Mouse (Mus musculus) embryonic facial prominence, embryonic 10.5 days (tissue): Measurements from ENCODE around the gene Pitpnc1. TPM values are rescaled to one million over a fixed set of nuclear protein-coding genes. Genes with fewer than 3 reads are reported as not detected.

ENCODE experiments used
- DNase-seq: peaks from one replicate; pipeline ENCODE4 v3.0.0-alpha.2; 2017; ENCODE audit warnings: low spot score
- H3K27ac ChIP-seq: fragments of 300-500 bp; sonication (generic); replicated peaks from 2 replicates; pipeline ENCODE4 v1.5.1; 2016; ENCODE audit warnings: mild to moderate bottlenecking
- H3K27me3 ChIP-seq: fragments of 300-500 bp; sonication (generic); replicated peaks from 2 replicates; pipeline ENCODE4 v1.6.1; 2016; ENCODE audit warnings: low read depth, mild to moderate bottlenecking; ENCODE audit not compliant: poor library complexity, severe bottlenecking
- H3K36me3 ChIP-seq: fragments of 300-500 bp; sonication (generic); replicated peaks from 2 replicates; pipeline ENCODE4 v1.6.1; 2016; ENCODE audit warnings: mild to moderate bottlenecking, moderate library complexity
- H3K4me1 ChIP-seq: fragments of 300-500 bp; sonication (generic); 2 replicates; pipeline ENCODE4 v1.6.1; 2016
- H3K4me3 ChIP-seq: fragments of 300-500 bp; sonication (generic); 2 replicates; pipeline ENCODE4 v1.5.1; 2016; ENCODE audit warnings: mild to moderate bottlenecking, moderate library complexity
- H3K9me3 ChIP-seq: fragments of 300-500 bp; sonication (generic); 2 replicates; pipeline ENCODE4 v1.6.1; 2016; ENCODE audit warnings: mild to moderate bottlenecking
- WGBS: fragments of 180-500 bp; shearing (Covaris S2); methylation state at CpG from one replicate; pipeline ENCODE4 v1.1.7; 2016; 5-methylcytosine and 5-hydroxymethylcytosine counted together
- polyA plus RNA-seq: library from polyadenylated mRNA; unstranded; fragments of >200 nt; fragmentation: Nextera tagmentation; extraction: Ambion mirVana; gene quantifications from 2 replicates; pipeline ENCODE4 v1.2.1, GENCODE M21; 2016

The Pitpnc1 gene
- polyA plus RNA-seq, 1 experiment from 2014 or later: 42.5 TPM

DNA sequence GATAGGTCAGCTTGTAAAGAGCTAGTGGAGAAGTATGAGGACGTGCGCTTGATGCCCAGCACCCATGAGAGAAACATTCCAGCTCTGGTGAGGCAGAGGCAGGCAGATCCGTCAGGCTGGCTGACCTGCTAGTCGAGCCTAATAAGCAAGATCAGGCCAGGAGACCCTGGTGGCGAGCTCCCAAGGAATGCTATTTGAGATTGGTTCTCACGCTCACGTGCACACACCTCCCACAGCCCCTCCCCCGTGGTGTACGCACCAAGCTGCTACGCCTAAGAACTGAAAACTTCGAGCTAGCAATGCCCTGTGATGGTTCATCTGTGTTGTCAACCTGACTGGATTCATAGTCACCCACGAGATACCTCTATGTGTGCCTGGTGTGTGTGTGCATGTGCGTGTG, 148.3 kb downstream of the Pitpnc1 start:
- Histone ChIP-seq H3K9me3 (no peaks in the 10 kb centered on the region), H3K4me1 (peaks cover 20% of the 10 kb centered on the region), H3K27ac (no peak overlapping the region), H3K27me3 (no peaks in the 10 kb centered on the region), H3K36me3 (peaks cover 60% of the 10 kb centered on the region), H3K4me3 (no peak overlapping the region)
- WGBS: 95% methylated on average over 13 of the region's 13 CpGs
- DNase-seq: no peak

DNA sequence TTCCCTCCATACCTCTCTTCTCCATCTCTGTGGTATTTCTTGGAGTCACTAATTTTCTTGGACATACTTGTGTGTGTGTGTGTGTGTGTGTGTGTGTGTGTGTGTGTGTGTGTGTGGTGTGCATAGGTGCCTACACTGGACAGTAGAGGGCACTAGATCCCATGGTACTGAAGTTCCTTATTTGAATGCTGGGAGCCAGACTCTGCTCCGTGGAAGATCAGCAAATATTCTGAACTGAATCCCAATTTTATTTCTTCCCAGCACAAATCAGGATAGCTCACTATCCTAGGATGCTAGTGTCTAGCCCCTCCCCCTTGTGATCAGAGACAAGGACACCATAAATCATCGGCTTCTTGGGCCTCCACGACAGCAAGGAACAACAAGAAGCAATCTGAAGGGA, 148.7 kb downstream of the Pitpnc1 start:
- no peak overlapping the region for H3K27ac ChIP-seq
- no peaks in the 10 kb centered on the region for H3K27me3 ChIP-seq
- H3K9me3 ChIP-seq: no peaks in the 10 kb centered on the region
- H3K4me1 ChIP-seq: peaks cover 20% of the 10 kb centered on the region
- 94% methylated on average over 3 of the region's 3 CpGs for WGBS
- no peak overlapping the region for H3K4me3 ChIP-seq
- DNase-seq: no peak
- H3K36me3 ChIP-seq: peaks cover 56% of the 10 kb centered on the region

DNA sequence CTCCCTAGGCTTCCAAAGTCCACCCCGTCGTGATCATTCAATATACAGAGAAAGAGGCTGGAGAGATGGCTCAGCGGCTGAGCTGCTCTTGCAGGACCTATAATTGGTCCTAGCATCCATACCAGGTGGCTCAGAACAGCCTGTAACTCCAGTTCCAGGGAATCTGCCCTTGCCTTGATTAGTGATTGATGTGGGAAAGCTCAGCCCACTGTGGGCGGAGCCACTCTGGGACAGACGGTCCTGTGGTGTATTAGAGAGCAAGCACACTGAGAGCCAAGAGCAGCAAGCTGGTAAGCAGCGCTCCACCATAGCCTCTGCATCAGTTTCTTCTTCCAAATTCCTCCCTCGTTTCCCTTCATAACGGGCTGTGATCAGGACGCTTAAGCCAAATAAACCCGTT, 150.6 kb downstream of the Pitpnc1 start:
- Histone ChIP-seq H3K4me1 (peaks cover 16% of the 10 kb centered on the region), H3K36me3 (peaks cover 59% of the 10 kb centered on the region), H3K27me3 (no peaks in the 10 kb centered on the region), H3K9me3 (no peaks in the 10 kb centered on the region), H3K4me3 (no peak overlapping the region), H3K27ac (no peak overlapping the region)
- WGBS: 56% methylated on average over 10 of the region's 10 CpGs
- DNase-seq: peak; percentile 21

DNA sequence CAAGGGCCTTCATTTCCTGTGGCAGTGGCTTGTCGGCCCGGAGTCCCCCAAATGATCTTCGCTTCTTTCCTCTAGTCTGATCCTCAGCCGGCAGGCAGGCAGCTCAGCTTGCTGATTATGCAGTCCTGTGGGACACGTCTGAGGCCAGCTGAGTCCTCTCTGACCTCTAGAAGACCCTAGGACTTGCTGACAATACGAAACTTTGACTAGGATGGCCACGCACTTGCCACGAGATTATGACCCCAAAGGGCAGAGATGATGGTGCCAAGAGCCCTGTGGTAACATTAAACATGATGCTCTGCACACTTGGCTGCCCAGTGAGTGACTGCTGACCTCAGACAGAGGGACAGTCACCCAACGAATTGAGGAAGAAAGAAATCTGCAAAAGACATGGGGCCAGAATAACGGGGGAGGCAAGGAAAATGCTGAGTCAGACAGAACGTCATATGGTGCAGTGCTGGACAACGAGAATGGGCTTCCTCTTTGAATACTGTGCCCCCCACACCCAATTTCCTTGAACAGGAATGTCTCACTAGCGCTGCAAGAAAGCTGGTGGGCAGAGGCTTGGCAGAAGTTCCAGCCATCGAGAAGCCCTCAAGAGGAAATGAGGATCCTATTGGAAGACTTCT, 152.7 kb downstream of the Pitpnc1 start:
- 71% methylated on average over 14 of the region's 14 CpGs for WGBS
- Histone ChIP-seq H3K9me3 (no peaks in the 10 kb centered on the region), H3K4me3 (no peak overlapping the region), H3K36me3 (peaks cover 73% of the 10 kb centered on the region), H3K4me1 (peaks cover 16% of the 10 kb centered on the region), H3K27ac (no peak overlapping the region), H3K27me3 (no peaks in the 10 kb centered on the region)
- no peak for DNase-seq

DNA sequence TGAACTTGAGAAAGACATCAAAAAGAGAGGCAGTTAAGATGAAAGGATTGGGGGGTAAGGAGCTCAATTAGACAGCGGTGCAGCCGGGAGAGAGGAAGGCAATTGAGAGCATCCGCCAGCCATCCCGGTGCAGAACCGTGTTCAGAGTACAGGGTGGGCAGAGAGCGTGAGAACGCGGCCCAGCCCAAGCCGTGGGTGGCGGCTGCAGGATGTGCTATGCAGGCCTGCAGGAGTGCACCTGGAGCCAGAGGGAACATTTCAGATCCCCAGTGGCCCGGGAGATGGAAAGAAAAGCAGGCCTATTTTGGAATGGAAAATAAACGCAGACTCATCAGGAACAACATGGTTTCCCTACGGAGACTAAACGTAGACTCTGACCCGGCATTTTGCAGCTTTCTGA, 155.0 kb downstream of the Pitpnc1 start:
- DNase-seq: no peak
- no peak overlapping the region for H3K4me3 ChIP-seq
- peaks cover 16% of the 10 kb centered on the region for H3K4me1 ChIP-seq
- WGBS: 85% methylated on average over 15 of the region's 15 CpGs
- no peak overlapping the region for H3K27ac ChIP-seq
- peaks cover 59% of the 10 kb centered on the region for H3K36me3 ChIP-seq
- no peaks in the 10 kb centered on the region for H3K9me3 ChIP-seq
- H3K27me3 ChIP-seq: no peaks in the 10 kb centered on the region

DNA sequence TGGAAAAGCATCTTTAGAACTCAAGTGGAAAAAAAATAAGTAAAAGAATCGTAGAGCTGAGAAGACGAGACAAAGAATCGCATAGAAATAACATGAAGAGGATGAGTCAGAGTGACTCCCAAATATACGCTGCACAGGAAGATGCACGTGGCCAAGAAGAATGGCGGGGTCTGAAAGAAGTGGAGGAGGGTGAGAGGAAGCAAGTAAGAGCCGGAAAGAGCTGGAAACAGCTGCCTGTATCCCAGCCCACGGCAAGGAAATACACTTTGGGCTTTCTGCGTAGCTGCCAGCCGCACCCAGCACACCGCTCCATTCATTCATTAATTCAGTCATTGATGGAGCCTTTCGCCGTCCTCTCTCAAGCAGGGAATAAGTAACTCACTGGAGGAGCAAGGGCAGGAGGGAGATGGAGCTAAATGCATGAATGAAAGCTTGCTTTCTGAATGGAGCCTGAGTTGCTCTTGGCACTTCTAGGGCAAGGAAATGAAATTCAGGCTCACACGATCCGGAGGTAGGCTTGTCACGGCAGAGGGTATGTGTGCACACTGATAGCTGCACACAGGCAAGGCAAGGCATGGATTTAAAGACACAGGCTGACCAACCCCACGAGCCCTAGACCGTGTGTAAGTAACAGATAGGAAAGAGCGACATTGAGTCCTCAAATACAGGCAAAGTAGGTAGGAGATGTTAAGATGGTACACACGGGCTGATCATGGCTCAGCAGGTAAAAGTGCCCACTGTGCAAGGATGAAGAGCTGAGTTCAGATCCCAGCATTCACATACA, 160.0 kb downstream of the Pitpnc1 start:
- DNase-seq: no peak
- H3K27me3 ChIP-seq: no peaks in the 10 kb centered on the region
- H3K4me1 ChIP-seq: peaks cover 9% of the 10 kb centered on the region
- H3K27ac ChIP-seq: no peak overlapping the region
- H3K4me3 ChIP-seq: no peak overlapping the region
- H3K9me3 ChIP-seq: 0 out of 2 replicates have a peak, but pooled peaks cover 5% of the 10 kb centered on the region
- H3K36me3 ChIP-seq: peaks cover 45% of the 10 kb centered on the region
- 87% methylated on average over 20 of the region's 20 CpGs for WGBS

DNA sequence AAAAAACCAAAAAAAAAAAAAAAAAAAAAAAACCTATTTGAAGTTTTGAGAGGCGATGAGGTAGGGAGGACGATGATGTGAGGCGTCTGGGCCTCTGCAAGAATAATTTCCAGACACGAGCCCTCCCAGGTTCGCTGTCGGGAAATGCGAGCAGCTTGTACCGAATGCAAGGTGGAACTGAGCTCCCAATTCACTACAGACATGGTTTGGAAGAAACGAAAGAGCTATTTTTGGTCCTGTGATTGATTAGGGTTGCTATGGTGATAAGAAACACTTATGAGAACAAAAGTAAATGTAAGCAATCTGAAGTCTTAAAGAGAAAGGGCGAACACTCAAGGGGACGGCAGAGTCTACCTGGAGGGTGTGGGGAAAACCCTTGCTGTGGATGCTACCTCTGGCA, 164.3 kb downstream of the Pitpnc1 start:
- Histone ChIP-seq H3K4me1 (peaks cover 4% of the 10 kb centered on the region), H3K27ac (no peak overlapping the region), H3K36me3 (peaks cover 53% of the 10 kb centered on the region), H3K9me3 (0 out of 2 replicates have a peak, but pooled peaks cover 5% of the 10 kb centered on the region), H3K27me3 (no peaks in the 10 kb centered on the region), H3K4me3 (no peak overlapping the region)
- WGBS: 74% methylated on average over 11 of the region's 11 CpGs
- DNase-seq: no peak

DNA sequence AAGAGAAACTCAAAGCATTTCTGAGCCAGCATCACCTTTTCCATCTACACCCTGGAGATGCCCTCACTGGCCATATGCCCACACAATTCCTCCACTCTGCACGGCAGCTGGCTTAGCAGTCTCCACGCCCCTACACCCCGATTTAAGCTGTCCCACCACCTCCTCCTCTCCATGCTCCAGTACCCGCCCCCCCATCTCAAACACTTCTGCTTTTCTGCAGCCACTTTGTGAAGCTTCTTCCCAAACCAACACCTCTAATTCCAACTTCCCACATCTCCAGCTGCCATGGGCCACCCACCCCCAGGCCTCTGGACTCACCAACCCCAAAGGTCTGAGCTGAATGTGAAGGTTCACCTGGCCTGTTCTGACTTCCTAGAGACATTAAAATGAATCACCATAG, 168.4 kb downstream of the Pitpnc1 start:
- no peak overlapping the region for H3K4me3 ChIP-seq
- H3K27ac ChIP-seq: no peak overlapping the region
- no peaks in the 10 kb centered on the region for H3K27me3 ChIP-seq
- 89% methylated on average over 4 of the region's 4 CpGs for WGBS
- peaks cover 4% of the 10 kb centered on the region for H3K4me1 ChIP-seq
- peaks cover 51% of the 10 kb centered on the region for H3K36me3 ChIP-seq
- H3K9me3 ChIP-seq: peaks cover 8% of the 10 kb centered on the region; the same call in 1 of the 2 replicates
- no peak for DNase-seq

DNA sequence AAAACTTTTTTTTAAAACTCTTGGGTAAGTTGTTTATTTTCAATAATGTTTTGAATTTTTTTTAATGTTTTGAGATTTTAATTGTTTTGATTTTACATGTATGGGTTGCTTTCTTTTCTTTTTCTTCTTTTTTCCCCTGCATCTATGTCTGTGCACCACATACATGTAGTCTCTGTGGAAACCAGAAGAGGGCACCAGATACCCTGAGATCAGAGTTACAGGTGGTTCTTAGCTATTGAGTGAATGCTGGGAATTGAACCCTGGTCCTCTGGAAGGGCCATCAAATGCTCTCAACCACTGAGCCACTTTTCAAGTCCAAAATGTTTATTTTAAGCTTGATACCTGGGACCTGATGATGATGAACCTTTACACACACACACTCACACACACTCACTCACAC, 170.3 kb downstream of the Pitpnc1 start:
- H3K27me3 ChIP-seq: no peaks in the 10 kb centered on the region
- no peaks in the 10 kb centered on the region for H3K4me1 ChIP-seq
- H3K27ac ChIP-seq: no peak overlapping the region
- peaks cover 58% of the 10 kb centered on the region for H3K36me3 ChIP-seq
- H3K9me3 ChIP-seq: peaks cover 8% of the 10 kb centered on the region; the same call in 1 of the 2 replicates
- H3K4me3 ChIP-seq: no peak overlapping the region
- no peak for DNase-seq

DNA sequence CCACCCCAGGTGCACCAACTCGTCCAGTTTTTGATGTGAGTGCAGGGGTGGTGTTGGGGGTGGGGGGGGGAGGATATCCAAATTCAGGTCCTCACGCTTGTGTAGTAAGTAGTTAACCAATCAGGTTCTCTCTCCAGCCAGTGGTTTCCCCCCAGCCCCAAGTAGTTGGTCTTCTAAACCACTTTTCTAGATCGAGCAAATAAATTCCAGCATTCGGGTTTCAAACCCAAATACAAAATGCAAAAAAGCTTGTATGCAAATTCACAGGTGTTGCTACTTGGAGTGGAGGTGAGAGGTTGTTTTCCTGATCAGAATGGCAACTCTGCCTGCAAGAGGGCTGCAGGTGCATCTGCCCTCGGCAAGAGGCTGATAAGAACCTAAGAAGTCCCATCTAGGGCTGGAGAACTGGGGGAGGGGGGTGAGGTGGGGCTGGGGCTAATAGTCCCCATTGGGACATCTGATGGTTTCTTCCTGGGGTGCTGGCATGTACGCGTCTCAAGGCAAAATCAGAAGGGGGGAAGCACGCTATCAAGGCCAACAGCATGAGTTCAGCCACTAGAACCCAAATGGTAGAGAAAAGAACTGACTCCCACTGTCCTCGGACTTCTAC, 170.9 kb downstream of the Pitpnc1 start:
- no peaks in the 10 kb centered on the region for H3K27me3 ChIP-seq
- no peak overlapping the region for H3K4me3 ChIP-seq
- no peak for DNase-seq
- no peaks in the 10 kb centered on the region for H3K4me1 ChIP-seq
- peaks cover 60% of the 10 kb centered on the region for H3K36me3 ChIP-seq
- H3K9me3 ChIP-seq: peaks cover 8% of the 10 kb centered on the region; the same call in 1 of the 2 replicates
- H3K27ac ChIP-seq: no peak overlapping the region
- WGBS: 91% methylated on average over 9 of the region's 9 CpGs

DNA sequence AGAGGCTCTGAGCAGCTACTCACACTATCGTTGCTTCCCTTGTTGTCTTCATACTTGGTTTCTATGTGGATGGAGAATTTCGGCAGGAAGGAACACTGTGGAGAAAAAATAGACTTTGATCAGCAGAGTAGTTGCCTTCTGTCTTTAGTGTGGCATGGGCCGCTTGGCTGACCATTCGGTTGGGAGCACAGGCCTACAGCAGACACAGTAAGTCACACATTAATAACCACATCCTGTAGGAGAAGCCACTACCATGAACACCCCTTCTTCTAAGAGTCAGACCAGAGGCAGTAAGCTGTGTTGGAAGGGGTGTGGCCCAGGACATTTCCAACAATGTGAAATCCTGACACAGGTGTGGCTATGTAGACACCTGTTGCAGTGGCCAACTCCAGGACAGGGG, 174.3 kb downstream of the Pitpnc1 start:
- no peak overlapping the region for H3K27ac ChIP-seq
- no peak overlapping the region for H3K4me3 ChIP-seq
- peaks cover 8% of the 10 kb centered on the region; the same call in 1 of the 2 replicates for H3K9me3 ChIP-seq
- H3K4me1 ChIP-seq: no peaks in the 10 kb centered on the region
- H3K27me3 ChIP-seq: no peaks in the 10 kb centered on the region
- DNase-seq: no peak
- 90% methylated on average over 4 of the region's 4 CpGs for WGBS
- H3K36me3 ChIP-seq: peaks cover 60% of the 10 kb centered on the region

DNA sequence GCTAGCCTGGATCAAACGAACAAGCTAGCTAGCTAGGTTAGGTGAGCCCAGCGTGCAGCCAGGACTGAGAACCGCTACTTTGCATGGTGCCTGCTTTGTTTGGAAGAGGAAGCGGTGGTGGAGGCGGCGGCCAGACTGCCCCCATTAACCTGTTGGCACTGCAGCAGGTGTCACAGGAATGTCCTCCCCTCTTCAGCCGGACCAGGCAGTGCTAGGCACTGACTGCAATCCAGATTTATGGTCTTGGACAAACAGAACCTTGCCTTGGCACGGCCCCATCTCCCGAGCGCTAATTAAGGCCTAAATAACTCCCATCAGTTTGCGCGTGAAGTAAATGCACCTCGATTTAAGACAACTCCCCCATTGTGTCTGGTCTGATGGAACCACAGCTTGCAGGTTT, 178.5 kb downstream of the Pitpnc1 start:
- H3K4me3 ChIP-seq: no peak overlapping the region
- no peak overlapping the region for H3K27ac ChIP-seq
- peaks cover 84% of the 10 kb centered on the region for H3K36me3 ChIP-seq
- no peaks in the 10 kb centered on the region for H3K4me1 ChIP-seq
- 90% methylated on average over 13 of the region's 13 CpGs for WGBS
- DNase-seq: no peak
- H3K27me3 ChIP-seq: no peaks in the 10 kb centered on the region
- 0 out of 2 replicates have a peak, but pooled peaks cover 3% of the 10 kb centered on the region for H3K9me3 ChIP-seq

DNA sequence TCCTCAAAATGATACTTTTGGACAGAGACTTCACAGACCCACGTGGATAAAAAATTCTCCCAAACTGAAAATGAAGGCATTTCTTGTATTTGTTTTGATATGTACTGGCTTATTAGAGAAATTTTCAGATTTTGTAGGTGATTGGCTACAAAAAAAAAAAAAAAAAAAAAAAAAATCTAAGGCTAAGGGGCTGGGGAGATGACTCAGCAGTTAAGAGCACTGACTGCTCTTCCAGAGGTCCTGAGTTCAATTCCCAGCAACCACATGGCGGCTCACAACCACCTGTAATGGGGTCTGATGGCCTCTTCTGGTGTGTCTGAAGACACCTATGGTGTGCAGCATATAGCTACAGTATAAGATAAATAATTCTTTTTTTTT, 182.3 kb downstream of the Pitpnc1 start:
- H3K36me3 ChIP-seq: peaks cover 75% of the 10 kb centered on the region
- WGBS: 90% methylated on average over 2 of the region's 2 CpGs

More for the DNA sequence above, 182.3 kb downstream of the Pitpnc1 start:
- no peak overlapping the region for H3K4me3 ChIP-seq
- no peaks in the 10 kb centered on the region for H3K27me3 ChIP-seq
- H3K4me1 ChIP-seq: 0 out of 2 replicates have a peak, but pooled peaks cover 5% of the 10 kb centered on the region
- H3K9me3 ChIP-seq: 0 out of 2 replicates have a peak, but pooled peaks cover 3% of the 10 kb centered on the region
- DNase-seq: no peak
- no peak overlapping the region for H3K27ac ChIP-seq
